Mouse (Mus musculus) bone marrow, adult 2 months (tissue): Measurements from ENCODE around the gene Phb2.

Source experiments
- CTCF ChIP-seq: fragments of 200-500 bp; IDR thresholded peaks from 2 replicates; pipeline ENCODE4 v1.5.1; 2011; ENCODE audit warnings: low read length, control low read depth; ENCODE audit not compliant: control insufficient read depth, insufficient read depth
- POLR2A ChIP-seq: fragments of 200-500 bp; IDR thresholded peaks from 2 replicates; pipeline ENCODE4 v1.6.1; 2011; ENCODE audit warnings: low read depth, mild to moderate bottlenecking, control low read depth, low read length, borderline replicate concordance; ENCODE audit not compliant: control insufficient read depth

DNA sequence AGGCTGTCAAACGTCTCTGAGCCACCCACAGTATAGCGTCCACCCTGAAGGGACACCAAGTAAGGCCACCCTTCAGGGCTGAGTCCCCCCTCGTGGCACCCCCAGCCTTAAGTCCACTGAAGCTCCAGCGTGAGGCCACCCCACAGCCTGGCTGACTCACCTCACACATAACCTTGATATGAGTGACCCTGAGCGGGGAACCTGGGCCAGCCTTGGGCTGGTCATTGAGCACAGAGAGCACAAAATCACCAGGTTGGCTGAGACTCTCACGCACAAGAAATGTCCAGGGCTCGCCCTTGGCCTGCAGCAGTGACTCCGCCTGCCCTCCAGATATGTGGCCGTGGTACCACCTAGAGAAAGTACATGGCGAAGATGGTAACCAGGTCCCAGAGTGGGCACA is 16.5 kb downstream of the Phb2 start:
- TF ChIP-seq POLR2A = no peak
- TF ChIP-seq CTCF = no peak
